Mouse (Mus musculus) brain, adult 2 months (tissue): ENCODE measurements around the gene Trim30a.
"Not testable (repeated sequence)": the region's sequence is repeated elsewhere in the genome, so short reads cannot be mapped to it uniquely, and the experiment has no call there.

Experiments used
- DNase-seq: peaks from one replicate; pipeline ENCODE4 v3.0.0; 2011; ENCODE audit warnings: low read depth, low spot score

The Trim30a gene

DNA sequence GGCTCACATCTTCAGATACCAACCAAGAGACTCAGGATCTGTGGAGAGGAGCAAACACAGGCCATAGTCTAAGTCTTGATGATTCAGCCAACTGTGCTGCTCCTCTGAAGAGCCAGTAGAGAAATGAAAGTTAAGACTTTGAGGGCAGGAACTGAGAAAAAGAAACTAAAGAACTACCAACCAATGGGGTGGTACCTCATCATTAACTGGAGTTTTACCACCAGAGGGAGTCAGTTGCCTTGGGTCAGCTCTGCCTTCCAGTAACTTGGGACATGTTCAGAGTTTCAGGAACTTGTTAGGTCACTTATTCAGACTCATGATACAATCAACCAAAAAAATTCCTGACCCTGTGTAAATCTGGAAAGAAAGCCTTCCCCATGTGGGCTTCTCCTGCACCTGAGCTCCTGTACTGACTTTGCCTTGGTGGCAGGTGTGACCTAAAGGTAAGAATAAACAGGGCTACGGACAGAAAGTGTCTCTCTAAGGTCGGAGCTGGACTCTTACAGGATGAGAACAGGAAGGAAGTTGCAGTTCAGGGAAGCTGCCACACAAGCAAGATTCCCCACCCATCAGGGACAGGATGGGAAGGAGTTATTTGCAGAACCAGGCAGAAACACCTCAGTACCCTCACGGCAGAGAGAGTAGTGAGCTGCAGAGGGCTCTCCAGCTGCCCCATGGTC is at the start of gene Trim30a:
Trim30a (minus strand) TSS at position 129 of the 680 bp plus-strand sequence.
- DNase-seq = peak; percentile 5

DNA sequence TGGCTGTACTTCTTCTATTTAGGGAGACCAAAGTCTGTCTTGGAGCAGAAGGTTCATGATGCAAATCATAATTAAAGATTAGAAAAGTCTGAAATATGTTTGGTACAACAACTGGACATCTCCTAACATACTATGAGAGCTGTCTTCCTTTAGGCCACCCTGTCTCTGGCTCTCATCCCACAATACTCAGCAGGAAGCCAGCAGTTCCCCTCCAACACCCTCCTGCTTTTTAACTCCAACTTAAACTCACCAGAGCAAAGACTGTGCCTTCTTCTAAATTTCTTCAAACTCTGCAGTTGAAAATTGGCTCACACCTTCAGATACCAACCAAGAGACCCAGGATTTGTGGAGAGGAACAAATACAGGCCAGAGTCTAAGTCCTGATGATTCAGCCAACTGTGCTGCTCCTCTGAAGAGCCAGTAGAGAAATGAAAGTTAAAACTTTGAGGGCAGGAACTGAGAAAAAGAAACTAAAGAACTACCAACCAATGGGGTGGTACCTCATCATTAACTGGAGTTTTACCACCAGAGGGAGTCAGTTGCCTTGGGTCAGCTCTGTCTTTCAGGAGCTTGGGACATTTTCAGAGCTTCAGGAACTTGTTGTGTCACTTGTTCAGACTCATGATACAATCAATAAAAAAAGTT is 42.5 kb upstream of the Trim30a start, which contains the start of gene Trim30d:
Trim30d (minus strand) TSS at position 429 of the 645 bp plus-strand sequence.
- DNase-seq = peak; percentile 12

DNA sequence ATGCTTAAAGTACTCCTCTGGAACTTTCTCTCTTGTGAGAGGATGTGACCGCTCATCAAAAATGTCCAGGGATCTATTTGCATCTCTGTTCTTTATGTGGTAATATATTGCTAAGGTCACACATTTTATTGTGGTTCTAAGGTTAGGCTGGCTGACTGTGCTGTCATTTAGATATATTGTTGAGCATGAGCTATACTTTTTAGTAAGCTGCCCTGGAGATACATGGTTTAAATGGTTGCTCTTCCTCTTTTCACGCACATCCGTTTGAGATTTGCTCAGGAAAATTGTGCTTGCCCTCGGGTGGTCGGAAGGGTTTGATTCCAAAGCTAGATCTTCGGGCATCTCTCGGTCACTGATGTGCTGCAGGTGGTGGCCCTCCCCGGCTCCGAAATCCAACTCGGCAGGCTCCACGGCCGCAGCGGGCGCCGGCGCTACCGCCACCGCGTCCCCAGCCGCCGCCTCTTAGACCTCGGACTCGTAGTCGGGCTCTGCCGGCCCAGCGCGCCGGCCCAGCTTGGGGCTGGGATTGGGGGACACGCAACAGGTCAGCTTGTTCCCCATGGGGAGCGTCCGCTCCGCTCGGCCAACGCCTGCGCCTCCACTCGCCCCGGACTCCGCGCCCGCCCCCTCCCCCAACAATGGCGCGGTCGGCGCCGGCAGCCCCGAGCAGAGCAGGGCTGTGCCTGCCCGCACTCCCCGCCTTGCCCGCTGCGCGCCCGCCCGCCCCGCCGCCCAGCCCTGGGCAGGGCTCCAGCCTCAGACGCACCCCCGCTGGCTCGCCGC is 36.8 kb upstream of the Trim30a start:
- no peak for DNase-seq

DNA sequence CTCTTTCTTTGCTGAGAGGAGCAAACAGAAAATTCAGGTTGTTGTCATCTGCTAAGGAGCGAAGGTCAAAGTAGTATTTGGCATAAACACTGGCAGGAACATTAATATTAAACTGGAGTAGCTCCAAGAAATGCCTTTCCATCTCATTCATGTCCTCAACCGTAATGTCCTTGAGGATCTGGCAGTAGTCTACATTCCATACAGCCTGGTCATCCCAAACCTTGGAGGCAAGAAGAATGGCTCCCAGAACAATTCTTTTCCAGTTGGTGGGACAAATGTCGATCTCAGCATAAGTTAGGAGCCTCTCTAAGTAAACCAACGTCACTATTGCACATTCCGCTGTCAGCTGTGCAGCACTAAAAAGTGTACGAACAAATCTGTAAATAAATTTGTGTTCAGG is 36.2 kb upstream of the Trim30a start:
- DNase-seq = not testable (repeated sequence)

DNA sequence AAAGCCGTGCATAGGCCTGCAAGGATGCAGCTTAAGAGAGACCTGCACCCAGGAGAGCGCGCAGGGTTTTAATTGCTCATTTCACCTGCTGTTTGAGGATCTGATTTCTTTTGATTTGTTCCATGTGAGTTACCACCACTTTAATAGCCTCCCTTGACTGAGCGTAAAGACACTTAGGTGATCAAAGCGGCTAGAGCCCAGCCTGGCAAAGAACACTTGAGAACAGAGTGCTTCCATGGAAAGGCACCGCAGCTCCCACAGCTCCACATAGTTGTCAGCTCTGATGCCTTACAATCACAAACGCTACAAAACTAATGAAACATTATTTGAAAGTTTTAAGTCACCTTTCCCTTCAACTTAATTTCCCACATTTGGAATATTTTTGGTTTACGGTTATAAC is 34.5 kb upstream of the Trim30a start:
- not testable (repeated sequence) for DNase-seq

DNA sequence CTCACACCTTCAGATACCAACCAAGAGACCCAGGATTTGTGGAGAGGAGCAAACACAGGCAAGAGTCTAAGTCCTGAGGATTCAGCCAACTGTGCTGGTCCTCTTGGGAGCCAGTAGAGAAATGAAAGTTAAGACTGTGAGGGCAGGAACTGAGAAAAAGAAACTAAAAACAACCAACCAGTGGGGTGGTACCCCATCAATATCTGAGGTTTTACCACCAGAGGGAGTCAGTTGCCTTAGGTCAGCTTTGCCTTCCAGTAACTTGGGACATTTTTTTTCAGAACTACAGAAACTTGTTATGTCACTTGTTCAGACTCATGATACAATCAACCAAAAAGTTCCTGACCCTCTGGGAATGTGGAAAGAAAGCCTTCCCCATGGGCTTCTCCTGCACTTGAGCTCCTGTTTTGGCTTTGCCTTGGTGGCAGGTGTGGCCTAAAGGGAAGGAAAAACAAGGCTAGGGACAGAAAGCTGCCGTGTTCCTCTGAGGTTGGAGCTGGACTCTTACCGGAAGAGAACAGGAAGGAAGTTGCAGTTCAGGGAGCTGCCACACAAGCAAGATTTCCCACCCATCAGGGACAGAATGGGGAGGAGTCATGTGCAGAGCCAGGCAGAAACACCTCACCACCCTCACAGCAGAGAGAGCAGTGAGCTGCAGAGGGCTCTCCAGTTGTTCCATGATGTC is 18.9 kb downstream of the Trim30a start:
- DNase-seq = peak; percentile 11

DNA sequence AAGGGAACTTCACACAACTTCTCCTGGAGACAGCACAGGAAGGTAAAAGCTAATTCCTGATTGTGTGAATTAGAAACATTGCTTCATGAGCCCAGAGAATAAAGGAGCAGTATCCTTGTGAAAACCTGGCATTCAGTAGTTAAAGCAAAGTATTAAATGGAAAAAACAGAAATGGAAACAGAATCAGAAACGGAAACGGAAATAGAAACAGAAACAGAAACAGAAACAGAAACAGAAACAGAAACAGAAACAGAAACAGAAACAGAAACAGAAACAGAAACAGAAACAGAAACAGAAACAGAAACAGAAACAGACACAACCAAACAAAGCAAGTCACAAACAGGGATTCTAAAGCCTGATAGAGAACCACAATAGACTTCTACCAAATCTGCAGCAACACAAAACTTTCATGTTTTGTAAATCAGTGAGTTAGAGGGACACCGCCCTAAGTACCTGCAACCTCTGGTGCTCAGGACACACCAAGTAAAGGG is 60.5 kb downstream of the Trim30a start:
- no peak for DNase-seq

DNA sequence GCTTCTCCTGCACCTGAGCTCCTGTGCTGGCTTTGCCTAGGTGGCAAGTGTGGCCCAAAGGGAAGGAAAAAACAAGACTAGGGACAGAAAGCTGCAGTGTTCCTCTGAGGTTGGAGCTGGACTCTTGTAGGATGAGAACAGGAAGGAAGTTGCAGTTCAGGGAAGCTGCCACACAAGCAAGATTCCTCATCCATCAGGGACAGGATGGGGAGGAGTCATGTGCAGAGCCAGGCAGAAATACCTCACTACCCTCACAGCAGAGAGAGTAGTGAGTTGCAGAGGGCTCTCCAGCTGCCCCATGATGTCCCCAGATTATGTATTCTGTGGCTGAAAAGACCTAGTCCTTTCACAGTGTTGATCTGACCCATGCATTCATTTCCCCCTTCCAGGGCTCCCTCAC is 63.9 kb downstream of the Trim30a start:
- DNase-seq = no peak

DNA sequence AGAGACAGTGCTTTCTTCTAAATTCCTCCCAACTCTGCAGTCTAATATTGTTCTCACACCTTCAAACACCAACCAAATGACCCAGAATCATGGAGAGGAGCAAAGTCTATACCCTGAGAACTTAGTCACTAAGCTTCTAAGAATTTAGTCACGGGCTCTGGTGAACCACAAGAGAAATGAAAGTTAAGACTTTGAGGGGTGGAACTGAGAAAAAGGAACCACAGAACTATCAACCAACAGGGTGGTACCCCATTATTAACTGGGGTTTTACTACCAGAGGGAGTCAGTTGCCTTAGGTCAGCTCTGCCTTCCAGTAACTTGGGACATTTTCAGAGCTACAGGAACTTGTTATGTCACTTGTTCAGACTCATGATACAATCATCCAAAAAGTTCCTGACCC is 64.3 kb downstream of the Trim30a start, which contains the start of gene Trim30c:
Trim30c (minus strand) TSS at position 140 of the 400 bp plus-strand sequence.
- no peak for DNase-seq

DNA sequence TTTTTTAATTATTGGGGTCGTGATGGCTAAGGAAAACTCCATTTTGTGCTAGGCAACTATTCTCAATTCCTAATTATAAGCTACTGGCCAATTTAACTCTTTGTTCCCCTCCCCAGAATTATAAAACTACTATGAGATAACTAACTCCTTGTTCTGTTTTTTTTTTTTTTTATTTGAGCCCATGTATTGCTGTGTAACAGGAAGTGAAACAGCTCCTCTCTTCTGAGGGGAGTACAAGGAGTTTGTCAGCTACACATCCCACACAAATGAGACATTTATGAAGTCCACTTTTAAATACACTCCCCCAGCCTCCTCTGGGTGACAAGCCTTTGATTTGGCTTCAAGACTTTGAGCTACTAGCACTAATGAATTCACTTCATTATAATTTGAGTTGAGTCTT is 66.5 kb downstream of the Trim30a start:
- no peak for DNase-seq

DNA sequence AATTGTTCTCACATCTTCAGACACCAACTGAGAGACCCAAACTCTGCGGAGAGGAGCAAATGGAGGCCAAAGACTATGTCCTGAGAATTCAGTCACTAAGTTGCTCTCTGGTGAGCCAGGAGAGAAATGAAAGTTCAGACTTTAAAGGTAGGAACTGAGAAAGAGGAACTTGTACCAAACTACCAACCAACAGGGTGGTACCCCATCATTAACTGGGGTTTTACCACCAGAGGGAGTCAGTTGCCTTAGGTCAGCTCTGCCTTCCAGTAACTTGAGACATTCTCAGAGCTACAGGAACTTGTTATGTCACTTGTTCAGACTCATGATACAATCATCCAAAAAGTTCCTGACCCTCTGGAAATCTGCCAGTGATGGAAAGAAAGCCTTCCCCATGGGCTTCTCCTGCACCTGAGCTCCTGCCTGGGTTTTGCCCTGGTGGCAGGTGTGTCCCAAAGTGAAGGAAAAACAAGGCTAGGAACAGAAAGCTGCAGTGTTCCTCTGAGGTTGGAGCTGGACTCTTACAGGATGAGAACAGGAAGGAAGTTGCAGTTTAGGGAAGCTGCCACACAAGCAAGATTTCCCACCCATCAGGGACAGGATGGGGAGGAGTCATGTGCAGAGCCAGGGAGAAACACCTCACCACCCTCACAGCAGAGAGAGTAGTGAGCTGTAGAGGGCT is 95.1 kb downstream of the Trim30a start, which contains the start of gene Trim30b:
Trim30b (minus strand) TSS at position 149 of the 679 bp plus-strand sequence.
- DNase-seq = peak; percentile 21

DNA sequence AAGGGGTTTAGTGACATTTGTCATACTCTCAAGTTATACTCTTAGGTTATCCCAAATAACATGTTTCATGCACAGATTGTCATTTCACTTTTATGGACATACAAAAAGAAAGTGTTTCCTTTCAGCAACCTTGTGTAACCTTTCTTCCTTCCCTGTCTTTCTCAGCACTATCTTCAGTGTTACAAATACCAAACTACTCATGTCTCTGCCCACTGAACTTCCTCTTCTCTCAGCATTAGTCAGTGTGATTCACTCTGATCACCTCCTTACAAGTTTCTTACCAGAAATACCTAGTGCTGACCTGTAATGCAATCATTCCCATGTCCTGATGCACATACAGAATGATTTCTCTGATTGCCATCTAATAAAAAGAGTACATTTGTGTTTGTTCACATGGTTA is 98.7 kb downstream of the Trim30a start:
- no peak for DNase-seq
